Mouse (Mus musculus) neural tube, embryonic 14.5 days (tissue): ENCODE data around the gene Guk1. TPM values are rescaled to one million over a fixed set of nuclear protein-coding genes. Genes with fewer than 3 reads are reported as not detected.

Experiments used
- polyA plus RNA-seq: library from polyadenylated mRNA; unstranded; fragments of >200 nt; fragmentation: Nextera tagmentation; extraction: Ambion mirVana; gene quantifications from 2 replicates; pipeline ENCODE4 v1.2.1, GENCODE M21; 2014

Gene Guk1
- polyA plus RNA-seq, 1 experiment from 2014 or later = 266 TPM

Other genes with a start within 250 kb of the Guk1 start
- gene Hist3h2ba, start 243.3 kb downstream of the Guk1 start, polyA plus RNA-seq = 115 and 117 TPM in 2 replicates
- gene Hist3h2a, start 237.5 kb downstream of the Guk1 start, polyA plus RNA-seq = 80.7 and 98.2 TPM in 2 replicates
- 0.80 and 1.5 TPM in 2 replicates for gene Trim17, start 237.5 kb downstream of the Guk1 start, polyA plus RNA-seq
- gene Trim11, start 214.1 kb downstream of the Guk1 start, polyA plus RNA-seq = 20.4 TPM in 2 replicates
- gene Obscn, start 55.8 kb downstream of the Guk1 start, polyA plus RNA-seq = 0.45 and 0.74 TPM in 2 replicates
- gene Iba57, start 28.5 kb downstream of the Guk1 start, polyA plus RNA-seq = 3.6 and 4.0 TPM in 2 replicates
- gene Gjc2, start 9.0 kb downstream of the Guk1 start, polyA plus RNA-seq = 0.12 TPM in 1 of 2 replicates, not detected in the other
- 97.4 and 108 TPM in 2 replicates for gene Mrpl55, start 10.3 kb upstream of the Guk1 start, polyA plus RNA-seq
- 22.4 and 25.4 TPM in 2 replicates for gene 2310033P09Rik, start 16.1 kb upstream of the Guk1 start, polyA plus RNA-seq
- 617 and 621 TPM in 2 replicates for gene Arf1, start 36.1 kb upstream of the Guk1 start, polyA plus RNA-seq
- gene Wnt3a, start 98.5 kb upstream of the Guk1 start, polyA plus RNA-seq = 0.12 and 0.31 TPM in 2 replicates
- 0.72 and 2.1 TPM in 2 replicates for gene Wnt9a, start 114.7 kb upstream of the Guk1 start, polyA plus RNA-seq
- gene Prss38, start 183.4 kb upstream of the Guk1 start, polyA plus RNA-seq = not detected in 2 replicates